In the genomic region with DNA sequence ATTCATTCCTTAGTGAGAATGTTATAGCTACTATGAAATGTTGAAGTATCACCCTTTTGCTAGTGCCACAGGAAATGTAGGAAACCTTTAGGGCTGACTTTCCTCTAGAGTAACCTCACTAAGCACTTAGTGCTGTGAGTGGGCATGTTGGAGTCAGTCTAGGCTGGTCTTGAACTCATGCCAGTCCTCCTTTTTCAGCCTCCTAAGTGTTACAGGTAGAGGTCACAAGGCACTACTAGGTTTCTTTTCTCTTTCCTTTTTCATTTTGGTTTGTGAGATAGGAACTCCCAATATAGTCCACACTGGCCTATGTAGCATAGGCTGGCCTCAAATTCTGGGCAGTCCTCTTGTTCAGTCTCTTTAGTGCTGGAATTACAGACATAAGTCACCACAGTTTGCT, we compare ENCODE assay signal across 13 mouse cellular contexts. TPM values are rescaled to one million over a fixed set of nuclear protein-coding genes. Genes with fewer than 3 reads are reported as not detected.
DNase-seq lines count a peak whose midpoint lies in the region; ATAC-seq and TF ChIP-seq lines count a peak whose summit lies in the region.
"Had no signal": no experiment of that assay in that cellular context is flagged by ENCODE, and none has a peak within 500 bp of the region (broad histone marks: within the 10 kb centered on the region; RNA-seq: fewer than 3 reads in every experiment).

No protein-coding gene starts in this region.

- 0 out of 2 replicates have a peak, but pooled peaks cover 5% of the 10 kb centered on the region for H3K27me3 ChIP-seq in neural tube, embryonic 15.5 days (replicated peaks)
- H3K27me3 ChIP-seq in kidney, embryonic 14.5 days (ENCODE audit: control insufficient read depth, insufficient read depth, low read length): peaks cover 8% of the 10 kb centered on the region

- H3K4me3 ChIP-seq in gastrocnemius, adult 2 months: peak overlapping the region; percentile 85
- 0 out of 2 replicates have a peak overlapping the region, but pooled peaks have one; percentile 71 for H3K4me3 ChIP-seq in left cerebral cortex, adult 2 months
- no peak overlapping the region for H3K4me3 ChIP-seq in brown adipose tissue, adult 24 weeks (ENCODE audit: insufficient read depth, low read depth, low read length)
- H3K4me3 ChIP-seq in neural tube, embryonic 15.5 days (replicated peaks): no peak overlapping the region
- no peak overlapping the region for H3K4me3 ChIP-seq in kidney, embryonic 14.5 days (ENCODE audit: low read length)

- H3K27ac ChIP-seq in gastrocnemius, adult 2 months: peak overlapping the region; percentile 98
- no peak overlapping the region for H3K27ac ChIP-seq in left cerebral cortex, adult 2 months
- peak overlapping the region; percentile 13; the same call in 1 of the 2 replicates for H3K27ac ChIP-seq in brown adipose tissue, adult 24 weeks (replicated peaks; ENCODE audit: low read depth, low read length)
- H3K27ac ChIP-seq in neural tube, embryonic 15.5 days (replicated peaks): no peak overlapping the region
- no peak overlapping the region for H3K27ac ChIP-seq in kidney, embryonic 14.5 days (ENCODE audit: low read depth, low read length)
- H3K27ac ChIP-seq: embryonic facial prominence, embryonic 13.5 days; limb, embryonic 13.5 days; midbrain, embryonic 13.5 days had no signal

- H3K4me1 ChIP-seq in brown adipose tissue, adult 24 weeks (ENCODE audit: control insufficient read depth, insufficient read depth, insufficient read length, low read length): 0 out of 2 replicates have a peak, but pooled peaks cover 3% of the 10 kb centered on the region
- H3K4me1 ChIP-seq in neural tube, embryonic 15.5 days: peaks cover 15% of the 10 kb centered on the region
- no peaks in the 10 kb centered on the region for H3K4me1 ChIP-seq in kidney, embryonic 14.5 days (ENCODE audit: control insufficient read depth, insufficient read depth, low read length)

- H3K4me2 ChIP-seq in neural tube, embryonic 15.5 days: peak overlapping the region; percentile 90
- no peak overlapping the region for H3K4me2 ChIP-seq in kidney, embryonic 14.5 days (replicated peaks; ENCODE audit: low read depth, low read length)

- no peak for ATAC-seq in neural tube, embryonic 15.5 days (ENCODE audit: low FRiP score)
- no peak for ATAC-seq in kidney, embryonic 14.5 days (ENCODE audit: low FRiP score, low TSS enrichment)

- TF ChIP-seq CTCF in gastrocnemius, adult 2 months (IDR thresholded peaks at IDR 0.05): no peak
- TF ChIP-seq CTCF in left cerebral cortex, adult 2 months (IDR thresholded peaks at IDR 0.05): no peak

- DNase-seq in gastrocnemius, adult 2 months: no peak
- DNase-seq in gastrocnemius, postnatal 4 days (ENCODE audit: low spot score in 2 of 2): no peak
- DNase-seq in left cerebral cortex, adult 2 months (ENCODE audit: extremely low spot score in 1 of 2, low spot score in 2 of 2): no peak
- no peak for DNase-seq in left cerebral cortex, adult 11 months (ENCODE audit: low spot score)
- DNase-seq: B cell, adult 2 months; thymus, adult 2 months had no signal

- intact Hi-C loops in gastrocnemius, adult 2 months (cut with DNase I): loop anchor here (10.0 kb wide), 1 partner anchor 169 kb away; no protein-coding TSS in a partner anchor
- intact Hi-C loops in left cerebral cortex, adult 2 months (cut with DNase I): no loop called here

- H3K36me3 ChIP-seq in neural tube, embryonic 15.5 days: no peaks in the 10 kb centered on the region
- H3K36me3 ChIP-seq in kidney, embryonic 14.5 days (ENCODE audit: control insufficient read depth, insufficient read depth, low read length): no peaks in the 10 kb centered on the region
- H3K36me3 ChIP-seq: embryonic facial prominence, embryonic 13.5 days; limb, embryonic 13.5 days; midbrain, embryonic 13.5 days had no signal

- no peak overlapping the region for H3K9ac ChIP-seq in neural tube, embryonic 15.5 days (replicated peaks)
- no peak overlapping the region for H3K9ac ChIP-seq in kidney, embryonic 14.5 days (ENCODE audit: low read depth, low read length)
- H3K9ac ChIP-seq: embryonic facial prominence, embryonic 13.5 days; limb, embryonic 13.5 days had no signal

- no peaks in the 10 kb centered on the region for H3K9me3 ChIP-seq in neural tube, embryonic 15.5 days (replicated peaks)
- H3K9me3 ChIP-seq in kidney, embryonic 14.5 days (ENCODE audit: control insufficient read depth, low read length): no peaks in the 10 kb centered on the region
- H3K9me3 ChIP-seq: embryonic facial prominence, embryonic 13.5 days; limb, embryonic 13.5 days; midbrain, embryonic 13.5 days had no signal

RNA-seq across cellular contexts. Expression of a gene that starts 1.9 kb away (rescaled TPM):
- 10 to 100 TPM; 68.8 to 76.8 TPM for total RNA-seq in gastrocnemius, adult 2 months (2021)
- total RNA-seq in gastrocnemius, postnatal 4 days (2021): 10 to 100 TPM in 1 of 2 experiments, 1 to 10 TPM in 1; 5.8 to 10.1 TPM
- total RNA-seq in left cerebral cortex, adult 2 months (2021): 1 to 10 TPM; 4.8 to 6.4 TPM
- polyA plus RNA-seq in brown adipose tissue, adult 24 weeks (2012; ENCODE audit: insufficient read depth, insufficient read length, missing spikeins): 0.32 and 1.4 TPM in 2 replicates
- 3.4 and 4.1 TPM in 2 replicates for polyA plus RNA-seq in neural tube, embryonic 15.5 days (2015; fragmentation: Nextera tagmentation; extraction: Ambion mirVana)
- 0.11 and 0.20 TPM in 2 replicates for polyA plus RNA-seq in kidney, embryonic 14.5 days (2014; fragmentation: Nextera tagmentation; extraction: Ambion mirVana)
- total RNA-seq: neutrophil, adult 5-6 weeks had no signal

RNA-seq across cellular contexts. Expression of a gene that starts 25.0 kb away (rescaled TPM):
- 1 to 10 TPM; 6.6 to 9.5 TPM for total RNA-seq in gastrocnemius, adult 2 months (2021)
- total RNA-seq in gastrocnemius, postnatal 4 days (2021): 10 to 100 TPM in 1 of 2 experiments, 1 to 10 TPM in 1; 9.7 to 12.2 TPM
- 1 to 10 TPM; 3.2 to 4.4 TPM for total RNA-seq in left cerebral cortex, adult 2 months (2021)
- 29.1 and 29.6 TPM in 2 replicates for polyA plus RNA-seq in brown adipose tissue, adult 24 weeks (2012; ENCODE audit: insufficient read depth, insufficient read length, missing spikeins)
- 3.1 and 4.0 TPM in 2 replicates for polyA plus RNA-seq in neural tube, embryonic 15.5 days (2015; fragmentation: Nextera tagmentation; extraction: Ambion mirVana)
- 10.3 and 10.6 TPM in 2 replicates for polyA plus RNA-seq in kidney, embryonic 14.5 days (2014; fragmentation: Nextera tagmentation; extraction: Ambion mirVana)

RNA-seq across cellular contexts. Expression of a gene that starts 29.3 kb away (rescaled TPM):
- total RNA-seq in gastrocnemius, adult 2 months (2021): 10 to 100 TPM; 45.3 to 63.1 TPM
- total RNA-seq in gastrocnemius, postnatal 4 days (2021): 10 to 100 TPM; 48.6 to 52.2 TPM
- total RNA-seq in left cerebral cortex, adult 2 months (2021): 10 to 100 TPM; 29.2 to 34.8 TPM
- 59.2 and 66.9 TPM in 2 replicates for polyA plus RNA-seq in brown adipose tissue, adult 24 weeks (2012; ENCODE audit: insufficient read depth, insufficient read length, missing spikeins)
- 107 and 125 TPM in 2 replicates for polyA plus RNA-seq in neural tube, embryonic 15.5 days (2015; fragmentation: Nextera tagmentation; extraction: Ambion mirVana)
- 168 and 198 TPM in 2 replicates for polyA plus RNA-seq in kidney, embryonic 14.5 days (2014; fragmentation: Nextera tagmentation; extraction: Ambion mirVana)

RNA-seq across cellular contexts. Expression of a gene that starts 29.4 kb away (rescaled TPM):
- total RNA-seq in gastrocnemius, adult 2 months (2021): 10 to 100 TPM; 28.0 to 28.1 TPM
- 10 to 100 TPM; 61.1 to 62.7 TPM for total RNA-seq in gastrocnemius, postnatal 4 days (2021)
- 10 to 100 TPM; 54.9 to 58.8 TPM for total RNA-seq in left cerebral cortex, adult 2 months (2021)
- polyA plus RNA-seq in brown adipose tissue, adult 24 weeks (2012; ENCODE audit: insufficient read depth, insufficient read length, missing spikeins): 31.0 and 35.3 TPM in 2 replicates
- 157 and 177 TPM in 2 replicates for polyA plus RNA-seq in neural tube, embryonic 15.5 days (2015; fragmentation: Nextera tagmentation; extraction: Ambion mirVana)
- 354 and 419 TPM in 2 replicates for polyA plus RNA-seq in kidney, embryonic 14.5 days (2014; fragmentation: Nextera tagmentation; extraction: Ambion mirVana)

RNA-seq across cellular contexts. Expression of a gene that starts 35.2 kb away (rescaled TPM):
- 10 to 100 TPM; 16.2 to 16.6 TPM for total RNA-seq in gastrocnemius, adult 2 months (2021)
- 10 to 100 TPM; 23.5 to 25.2 TPM for total RNA-seq in gastrocnemius, postnatal 4 days (2021)
- 10 to 100 TPM; 95.6 to 98.2 TPM for total RNA-seq in left cerebral cortex, adult 2 months (2021)
- polyA plus RNA-seq in brown adipose tissue, adult 24 weeks (2012; ENCODE audit: insufficient read depth, insufficient read length, missing spikeins): 44.2 and 46.1 TPM in 2 replicates
- polyA plus RNA-seq in neural tube, embryonic 15.5 days (2015; fragmentation: Nextera tagmentation; extraction: Ambion mirVana): 98.6 and 99.7 TPM in 2 replicates
- polyA plus RNA-seq in kidney, embryonic 14.5 days (2014; fragmentation: Nextera tagmentation; extraction: Ambion mirVana): 40.1 and 63.0 TPM in 2 replicates

Comparison
In these comparisons a context has a peak if more than half of its experiments do, and no peak if none do; other contexts are left out.
1. RNA of a gene that starts 1.9 kb away (total RNA-seq): 68.8 to 76.8 TPM in gastrocnemius, adult 2 months; 5.8 to 10.1 TPM in gastrocnemius, postnatal 4 days and 4.8 to 6.4 TPM in left cerebral cortex, adult 2 months; every median in the first group is over 4 times any median in the second.
2. H3K27ac ChIP-seq: peak in gastrocnemius, adult 2 months (single experiment) and brown adipose tissue, adult 24 weeks (single experiment); none in left cerebral cortex, adult 2 months (single experiment), neural tube, embryonic 15.5 days (single experiment) and kidney, embryonic 14.5 days (single experiment).
3. H3K4me3 ChIP-seq: peak in gastrocnemius, adult 2 months (single experiment) and left cerebral cortex, adult 2 months (single experiment); none in brown adipose tissue, adult 24 weeks (single experiment), neural tube, embryonic 15.5 days (single experiment) and kidney, embryonic 14.5 days (single experiment).